Mouse (Mus musculus) CH12.LX (cell line): ENCODE measurements at regions not wholly inside any gene's neighbourhood (a gene's known extent, or its start where the extent isn't known, plus 50 kb on each side); places are given as distances from the start of the nearest gene placed in this dataset.

Source experiments
- DNase-seq: peaks from one replicate; pipeline ENCODE4 v3.0.0-alpha.2; 2013; ENCODE audit errors: extremely low read depth
- H3K27ac ChIP-seq: 2 replicates; pipeline ENCODE4 v1.5.1; 2012; ENCODE audit warnings: low read depth, mild to moderate bottlenecking, control low read depth, moderate library complexity; ENCODE audit not compliant: insufficient read depth
- H3K27me3 ChIP-seq: replicated peaks from 2 replicates; pipeline ENCODE3; 2012; ENCODE audit warnings: inconsistent platforms
- H3K36me3 ChIP-seq, 2 experiments: replicated peaks in 1 of 2; 2 replicates each; pipeline versions ENCODE3 to v1.6.1; 2012; ENCODE audit warnings: inconsistent platforms in 1 of 2, low read length in 1 of 2, mild to moderate bottlenecking in 1 of 2, mixed read lengths in 1 of 2, moderate library complexity in 1 of 2; ENCODE audit not compliant: control insufficient read depth in 1 of 2, insufficient read depth in 1 of 2
- H3K4me1 ChIP-seq, 2 experiments: 2 replicates each; pipeline ENCODE4 v1.6.1; 2012; ENCODE audit warnings: inconsistent platforms in 1 of 2, moderate library complexity in 1 of 2; ENCODE audit not compliant: insufficient read depth in 2 of 2, control insufficient read depth in 1 of 2
- H3K4me2 ChIP-seq: 2 replicates; pipeline ENCODE4 v1.6.1; 2012; ENCODE audit warnings: low read depth, mild to moderate bottlenecking, control low read depth; ENCODE audit not compliant: poor library complexity, insufficient read depth, severe bottlenecking
- H3K4me3 ChIP-seq, 3 experiments: fragments of 150-350 bp in 1 of 3; sonication (generic) in 1 of 3; replicated peaks in 1 of 3; 2 replicates each; pipeline versions ENCODE3 to v1.5.1; 2011 to 2012; ENCODE audit warnings: low read depth in 2 of 3, low read length in 2 of 3, mild to moderate bottlenecking in 2 of 3, moderate library complexity in 2 of 3, control low read depth in 1 of 3, improper control_type of control experiment in 1 of 3, inconsistent platforms in 1 of 3, mixed read lengths in 1 of 3; ENCODE audit not compliant: poor library complexity in 1 of 3
- H3K79me2 ChIP-seq: replicated peaks from 2 replicates; pipeline ENCODE4 v1.6.1; 2012; ENCODE audit warnings: mild to moderate bottlenecking, moderate library complexity; ENCODE audit not compliant: control insufficient read depth, poor library complexity, insufficient read depth, severe bottlenecking; ENCODE audit errors: extremely low read depth
- H3K9ac ChIP-seq: 2 replicates; pipeline ENCODE4 v1.6.1; 2012; ENCODE audit warnings: low read depth, mild to moderate bottlenecking, control low read depth, moderate library complexity; ENCODE audit not compliant: insufficient read depth
- H3K9me3 ChIP-seq: replicated peaks from 2 replicates; pipeline ENCODE3; 2012; ENCODE audit warnings: low read length, inconsistent platforms, mixed read lengths
- CHD1 ChIP-seq: IDR thresholded peaks from 2 replicates; pipeline ENCODE4 v1.6.1; 2012; ENCODE audit warnings: low read depth, low read length, improper control_type of control experiment, inconsistent platforms
- CHD2 ChIP-seq: IDR thresholded peaks from 2 replicates; pipeline ENCODE4 v1.6.1; 2011; ENCODE audit warnings: low read length, improper control_type of control experiment
- CTCF ChIP-seq, 2 experiments: IDR thresholded peaks in 1 of 2; conservative IDR thresholded peaks in 1 of 2; 2 replicates each; pipeline ENCODE4 v1.5.1; 2011 to 2012; ENCODE audit warnings: low read depth in 2 of 2, low read length in 2 of 2, improper control_type of control experiment in 1 of 2, inconsistent platforms in 1 of 2, mild to moderate bottlenecking in 1 of 2, moderate library complexity in 1 of 2
- ELF1 ChIP-seq: IDR thresholded peaks from 2 replicates; pipeline ENCODE4 v1.6.1; 2014; ENCODE audit warnings: low read depth, mild to moderate bottlenecking, inconsistent platforms, low read length, improper control_type of control experiment
- EP300 ChIP-seq: IDR thresholded peaks from 2 replicates; pipeline ENCODE4 v1.6.1; 2011; ENCODE audit warnings: low read length, improper control_type of control experiment
- ETS1 ChIP-seq: conservative IDR thresholded peaks from 2 replicates; pipeline ENCODE4 v1.6.1; 2012; ENCODE audit warnings: low read depth, mild to moderate bottlenecking, inconsistent platforms, low read length, improper control_type of control experiment, moderate library complexity
- GABPA ChIP-seq: IDR thresholded peaks from 2 replicates; pipeline ENCODE4 v1.6.1; 2012; ENCODE audit warnings: low read depth, low read length, improper control_type of control experiment, inconsistent platforms; ENCODE audit not compliant: insufficient replicate concordance
- HCFC1 ChIP-seq: IDR thresholded peaks from 2 replicates; pipeline ENCODE4 v1.6.1; 2012; ENCODE audit warnings: low read depth, mild to moderate bottlenecking, inconsistent platforms, low read length, improper control_type of control experiment
- IRF4 ChIP-seq: IDR thresholded peaks from 2 replicates; pipeline ENCODE4 v1.6.1; 2014; ENCODE audit warnings: low read depth, mild to moderate bottlenecking, inconsistent platforms, low read length, improper control_type of control experiment
- JUN ChIP-seq: IDR thresholded peaks from 2 replicates; pipeline ENCODE4 v1.6.1; 2011; ENCODE audit warnings: low read depth, mild to moderate bottlenecking, low read length, improper control_type of control experiment, moderate library complexity; ENCODE audit not compliant: insufficient read depth
- JUND ChIP-seq: conservative IDR thresholded peaks from 2 replicates; pipeline ENCODE4 v1.6.1; 2011; ENCODE audit warnings: low read depth, low read length, improper control_type of control experiment
- MAFK ChIP-seq: IDR thresholded peaks from 2 replicates; pipeline ENCODE4 v1.6.1; 2011; ENCODE audit warnings: low read length, improper control_type of control experiment; ENCODE audit not compliant: insufficient replicate concordance
- MAX ChIP-seq: IDR thresholded peaks from 2 replicates; pipeline ENCODE4 v1.6.1; 2011; ENCODE audit warnings: low read length, improper control_type of control experiment
- MAZ ChIP-seq: IDR thresholded peaks from 2 replicates; pipeline ENCODE4 v1.6.1; 2012; ENCODE audit warnings: low read depth, mild to moderate bottlenecking, inconsistent platforms, low read length, improper control_type of control experiment, moderate library complexity
- MEF2A ChIP-seq: IDR thresholded peaks from 2 replicates; pipeline ENCODE4 v1.6.1; 2014; ENCODE audit warnings: low read depth, mild to moderate bottlenecking, inconsistent platforms, low read length, improper control_type of control experiment, borderline replicate concordance
- MYC ChIP-seq: IDR thresholded peaks from 2 replicates; pipeline ENCODE4 v1.6.1; 2011; ENCODE audit warnings: low read depth, mild to moderate bottlenecking, improper control_type of control experiment, low read length
- NRF1 ChIP-seq: IDR thresholded peaks from 2 replicates; pipeline ENCODE4 v1.6.1; 2014; ENCODE audit warnings: low read depth, mild to moderate bottlenecking, inconsistent platforms, low read length, improper control_type of control experiment, moderate library complexity
- POLR2A ChIP-seq: IDR thresholded peaks from 2 replicates; pipeline ENCODE4 v1.6.1; 2011; ENCODE audit warnings: low read depth, mild to moderate bottlenecking, improper control_type of control experiment, low read length
- RAD21 ChIP-seq: IDR thresholded peaks from 2 replicates; pipeline ENCODE4 v1.6.1; 2011; ENCODE audit warnings: low read depth, mild to moderate bottlenecking, low read length, improper control_type of control experiment, moderate library complexity
- RCOR1 ChIP-seq: conservative IDR thresholded peaks from 2 replicates; pipeline ENCODE4 v1.6.1; 2012; ENCODE audit warnings: low read depth, mild to moderate bottlenecking, inconsistent platforms, low read length, improper control_type of control experiment
- SIN3A ChIP-seq: IDR thresholded peaks from 2 replicates; pipeline ENCODE4 v1.6.1; 2012; ENCODE audit warnings: low read length, improper control_type of control experiment, inconsistent platforms
- UBTF ChIP-seq: IDR thresholded peaks from 2 replicates; pipeline ENCODE4 v1.6.1; 2012; ENCODE audit warnings: low read depth, mild to moderate bottlenecking, inconsistent platforms, low read length, improper control_type of control experiment, moderate library complexity
- USF1 ChIP-seq: IDR thresholded peaks from 2 replicates; pipeline ENCODE4 v1.6.1; 2014; ENCODE audit warnings: low read depth, mild to moderate bottlenecking, inconsistent platforms, low read length, improper control_type of control experiment
- USF2 ChIP-seq: conservative IDR thresholded peaks from 2 replicates; pipeline ENCODE4 v1.6.1; 2011; ENCODE audit warnings: low read depth, low read length, improper control_type of control experiment
- ZC3H11A ChIP-seq: IDR thresholded peaks from 2 replicates; pipeline ENCODE4 v1.6.1; 2012; ENCODE audit warnings: low read depth, mild to moderate bottlenecking, inconsistent platforms, low read length, improper control_type of control experiment
- ZKSCAN1 ChIP-seq: IDR thresholded peaks from 2 replicates; pipeline ENCODE4 v1.6.1; 2012; ENCODE audit warnings: low read depth, inconsistent platforms, low read length, improper control_type of control experiment, borderline replicate concordance
- ZMIZ1 ChIP-seq: IDR thresholded peaks from 2 replicates; pipeline ENCODE4 v1.6.1; 2012; ENCODE audit warnings: low read depth, mild to moderate bottlenecking, inconsistent platforms, low read length, improper control_type of control experiment
- ZNF384 ChIP-seq: IDR thresholded peaks from 2 replicates; pipeline ENCODE4 v1.6.1; 2012; ENCODE audit warnings: low read depth, low read length, improper control_type of control experiment, inconsistent platforms
- dilution Hi-C: fragments of 300-500 bp; cut with MboI; formaldehyde crosslinking; loops from 2 replicates; pipeline ENCODE4 v1.14.3; 2020; ENCODE audit warnings: low sequenced_read_pairs; ENCODE audit not compliant: extremely low pct_unique_long_range_greater_than_20kb, extremely low pct_ligation_motif_present
- in situ Hi-C: fragments of 300-500 bp; cut with MboI; formaldehyde crosslinking; loops from 3 replicates; pipeline ENCODE4 v1.14.3; 2019; ENCODE audit warnings: low sequenced_read_pairs, low pct_ligation_motif_present, low pct_unique_long_range_greater_than_20kb, mixed read lengths

GRCm38 (mm10) chr12:50764457-50764856 is 115.6 kb upstream of the Prkd1 start:
- Histone ChIP-seq H3K4me1 (no peaks in the 10 kb centered on the region), H3K9ac (no peak overlapping the region), H3K27me3 (no peaks in the 10 kb centered on the region), H3K4me3 (no peak overlapping the region), H3K9me3 (peaks cover 36% of the 10 kb centered on the region), H3K79me2 (no peaks in the 10 kb centered on the region), H3K4me2 (no peak overlapping the region), H3K27ac (no peak overlapping the region), H3K36me3 (no peaks in the 10 kb centered on the region)
- in situ Hi-C loops (no loop called here), dilution Hi-C loops (no loop called here)
- TF ChIP-seq ZNF384 (no peak), USF1 (no peak), UBTF (no peak), RAD21 (no peak), CHD1 (no peak), ETS1 (no peak), HCFC1 (no peak), SIN3A (no peak)
- no peak for DNase-seq

- Histone ChIP-seq H3K27ac (no peak overlapping the region), H3K9me3 (peaks cover 34% of the 10 kb centered on the region), H3K4me1 (no peaks in the 10 kb centered on the region), H3K36me3 (no peaks in the 10 kb centered on the region), H3K4me2 (no peak overlapping the region), H3K79me2 (no peaks in the 10 kb centered on the region), H3K9ac (no peak overlapping the region), H3K27me3 (no peaks in the 10 kb centered on the region), H3K4me3 (no peak overlapping the region)
- dilution Hi-C loops, result no loop called here
- no peak for TF ChIP-seq RAD21
- no peak for TF ChIP-seq ELF1
- TF ChIP-seq NRF1, result no peak
- no peak for TF ChIP-seq GABPA
- TF ChIP-seq CTCF (conservative IDR thresholded peaks at IDR 0.05 in 1 of 2, IDR thresholded peaks at IDR 0.05 in 1 of 2; ENCODE audit: low read depth in 2 of 2, low read length in 2 of 2), result no peak
- no peak for TF ChIP-seq MEF2A
- TF ChIP-seq EP300, result no peak
- TF ChIP-seq JUND, result no peak
- TF ChIP-seq IRF4, result no peak
- no peak for DNase-seq
- in situ Hi-C loops, result no loop called here
Observed at GRCm38 (mm10) chr12:50734135-50734534, 85.2 kb upstream of the Prkd1 start.

GRCm38 (mm10) chr12:50712615-50713014 is 63.7 kb upstream of the Prkd1 start:
- Histone ChIP-seq H3K27ac (no peak overlapping the region), H3K4me3 (no peak overlapping the region), H3K4me1 (no peaks in the 10 kb centered on the region), H3K27me3 (no peaks in the 10 kb centered on the region), H3K36me3 (no peaks in the 10 kb centered on the region), H3K9me3 (peaks cover 52% of the 10 kb centered on the region), H3K79me2 (no peaks in the 10 kb centered on the region), H3K9ac (no peak overlapping the region), H3K4me2 (no peak overlapping the region)
- in situ Hi-C loops (no loop called here), dilution Hi-C loops (no loop called here)
- DNase-seq, result no peak
- TF ChIP-seq POLR2A (no peak), CHD1 (no peak), MAFK (no peak), JUN (no peak), RCOR1 (no peak), MYC (no peak), MAX (no peak), HCFC1 (no peak), ZKSCAN1 (no peak), ZC3H11A (no peak), USF2 (no peak), ZNF384 (no peak), MEF2A (no peak), IRF4 (no peak), CHD2 (no peak), MAZ (no peak), EP300 (no peak), ZMIZ1 (no peak), ETS1 (no peak)
